Mouse (Mus musculus) liver, embryonic 14.5 days (tissue): ENCODE measurements at regions not wholly inside any gene's neighbourhood (a gene's known extent, or its start where the extent isn't known, plus 50 kb on each side); places are given as distances from the start of the nearest gene placed in this dataset.

Experiments used
- ATAC-seq: fragments of 200-750 bp; cut with Nextera tagmentation; 2 replicates; pipeline ENCODE4 v1.8.0; 2017; ENCODE audit warnings: moderate number of reproducible peaks, mild to moderate bottlenecking, moderate library complexity; ENCODE audit not compliant: insufficient read depth
- DNase-seq, 3 experiments: peaks; one replicate each; pipeline ENCODE4 v3.0.0-alpha.2; 2012 to 2013; ENCODE audit warnings: low read depth in 3 of 3, low spot score in 3 of 3
- H3K27ac ChIP-seq: fragments of 300-500 bp; sonication (generic); 2 replicates; pipeline ENCODE4 v1.5.1; 2014; ENCODE audit warnings: moderate library complexity, mild to moderate bottlenecking, control low read depth, inconsistent platforms
- H3K27me3 ChIP-seq: fragments of 300-500 bp; sonication (generic); 2 replicates; pipeline ENCODE4 v1.6.1; 2014; ENCODE audit warnings: mild to moderate bottlenecking, low read length, moderate library complexity; ENCODE audit not compliant: control insufficient read depth, insufficient read depth
- H3K36me3 ChIP-seq: fragments of 300-500 bp; sonication (generic); replicated peaks from 2 replicates; pipeline ENCODE4 v1.6.1; 2014; ENCODE audit warnings: low read depth; ENCODE audit not compliant: control insufficient read depth, insufficient read depth
- H3K4me1 ChIP-seq, 2 experiments: fragments of 200-500 bp in 1 of 2; fragments of 300-500 bp in 1 of 2; sonication (generic) in 1 of 2; replicated peaks; 2 replicates each; pipeline ENCODE4 v1.6.1; 2012 to 2014; ENCODE audit warnings: antibody characterized with exemption in 1 of 2, inconsistent platforms in 1 of 2, low read length in 1 of 2; ENCODE audit not compliant: control insufficient read depth in 2 of 2, insufficient read depth in 2 of 2
- H3K4me2 ChIP-seq: fragments of 300-500 bp; sonication (generic); 2 replicates; pipeline ENCODE4 v1.6.1; 2014; ENCODE audit warnings: low read depth, mild to moderate bottlenecking, control low read depth, moderate library complexity
- H3K4me3 ChIP-seq, 2 experiments: fragments of 200-500 bp in 1 of 2; fragments of 300-500 bp in 1 of 2; sonication (generic) in 1 of 2; 2 replicates each; pipeline ENCODE4 v1.5.1; 2012 to 2014; ENCODE audit warnings: low read depth in 2 of 2, low read length in 2 of 2, mild to moderate bottlenecking in 2 of 2, control low read depth in 1 of 2, inconsistent platforms in 1 of 2, moderate library complexity in 1 of 2; ENCODE audit not compliant: insufficient read depth in 1 of 2
- H3K9ac ChIP-seq: fragments of 300-500 bp; sonication (generic); replicated peaks from 2 replicates; pipeline ENCODE4 v1.6.1; 2014; ENCODE audit warnings: mild to moderate bottlenecking, control low read depth, moderate library complexity
- H3K9me3 ChIP-seq: fragments of 300-500 bp; sonication (generic); 2 replicates; pipeline ENCODE4 v1.6.1; 2016; ENCODE audit warnings: low read length, mixed read lengths; ENCODE audit not compliant: control insufficient read depth
- CTCF ChIP-seq: IDR thresholded peaks from 2 replicates; pipeline ENCODE4 v1.5.1; 2016; ENCODE audit warnings: antibody characterized with exemption, low read depth, control low read depth
- EP300 ChIP-seq: IDR thresholded peaks from 2 replicates; pipeline ENCODE4 v1.6.1; 2016; ENCODE audit warnings: antibody characterized with exemption, low read depth
- WGBS: fragments of 180-500 bp; shearing (Covaris S2); extraction: QIAGEN DNeasy Blood & Tissue Kit; methylation state at CpG from one replicate; pipeline ENCODE4 v1.1.7; 2014; ENCODE audit not compliant: insufficient replicate concordance; 5-methylcytosine and 5-hydroxymethylcytosine counted together

DNA sequence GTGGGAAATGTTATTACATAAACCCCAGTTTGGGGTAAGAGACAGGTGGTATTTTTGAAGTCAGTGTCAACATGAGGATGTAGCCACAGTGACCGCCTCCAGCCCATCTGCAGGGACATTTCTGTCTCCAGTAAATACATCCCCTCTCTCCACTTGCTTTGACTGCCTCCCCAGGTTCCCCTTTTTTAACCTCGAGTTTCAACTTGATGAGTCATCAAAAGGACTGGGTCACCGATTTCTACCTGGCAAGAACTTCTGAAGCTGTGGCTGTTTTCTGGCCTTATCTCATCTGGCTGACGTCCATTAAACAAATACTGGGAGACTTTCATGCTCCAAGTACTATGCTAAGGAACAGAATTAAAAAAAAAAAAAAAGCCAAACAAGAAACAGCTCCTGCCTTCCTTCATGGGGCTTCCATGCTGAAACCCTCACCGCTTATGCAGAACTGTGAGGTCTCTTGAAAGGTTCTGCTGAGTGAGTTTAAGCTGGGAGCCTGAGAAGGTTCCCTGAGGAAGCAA lies 79.1 kb upstream of the Prdm1 start:
- no peaks in the 10 kb centered on the region for H3K36me3 ChIP-seq
- H3K9me3 ChIP-seq: no peaks in the 10 kb centered on the region
- no peaks in the 10 kb centered on the region for H3K27me3 ChIP-seq
- no peak overlapping the region for H3K9ac ChIP-seq
- no peak overlapping the region for H3K4me2 ChIP-seq
- ATAC-seq (no peak), DNase-seq (no peak)
- H3K27ac ChIP-seq: no peak overlapping the region
- WGBS: 33% methylated on average over 5 of the region's 5 CpGs
- H3K4me1 ChIP-seq: peaks cover 0 to 15% of the 10 kb centered on the region in 2 experiments; a peak in 2 of 4 replicates
- H3K4me3 ChIP-seq: no peak overlapping the region
- no peak for TF ChIP-seq EP300
- TF ChIP-seq CTCF: no peak

DNA sequence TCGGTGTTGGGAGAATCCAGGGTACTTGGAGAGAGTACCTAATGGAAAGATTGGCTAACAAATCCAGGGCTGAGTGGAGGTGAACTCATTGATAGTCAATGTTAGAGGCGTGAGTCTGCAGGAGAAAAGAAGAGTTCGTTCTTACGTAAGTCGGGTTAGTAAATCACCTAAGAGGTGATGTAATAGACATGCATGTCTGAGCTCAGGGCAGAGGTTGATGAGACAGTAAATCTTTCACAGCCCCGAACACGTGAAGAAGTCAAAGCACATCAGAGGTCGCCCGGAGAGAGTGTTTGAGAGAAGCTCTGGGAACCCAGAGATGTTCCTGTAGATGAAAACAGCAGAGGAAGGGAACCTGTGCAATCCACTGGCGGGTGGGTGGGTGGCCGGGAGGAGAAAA lies 76.2 kb upstream of the Prdm1 start:
- no peak for TF ChIP-seq CTCF
- no peak for TF ChIP-seq EP300
- WGBS: 63% methylated on average over 11 of the region's 11 CpGs
- no peak for ATAC-seq
- DNase-seq: no peak
- H3K4me2 ChIP-seq: no peak overlapping the region
- no peaks in the 10 kb centered on the region for H3K36me3 ChIP-seq
- H3K27me3 ChIP-seq: no peaks in the 10 kb centered on the region
- H3K27ac ChIP-seq: no peak overlapping the region
- no peaks in the 10 kb centered on the region for H3K9me3 ChIP-seq
- no peak overlapping the region for H3K4me3 ChIP-seq
- no peak overlapping the region for H3K9ac ChIP-seq
- peaks cover 0 to 15% of the 10 kb centered on the region in 2 experiments; a peak in 2 of 4 replicates for H3K4me1 ChIP-seq

DNA sequence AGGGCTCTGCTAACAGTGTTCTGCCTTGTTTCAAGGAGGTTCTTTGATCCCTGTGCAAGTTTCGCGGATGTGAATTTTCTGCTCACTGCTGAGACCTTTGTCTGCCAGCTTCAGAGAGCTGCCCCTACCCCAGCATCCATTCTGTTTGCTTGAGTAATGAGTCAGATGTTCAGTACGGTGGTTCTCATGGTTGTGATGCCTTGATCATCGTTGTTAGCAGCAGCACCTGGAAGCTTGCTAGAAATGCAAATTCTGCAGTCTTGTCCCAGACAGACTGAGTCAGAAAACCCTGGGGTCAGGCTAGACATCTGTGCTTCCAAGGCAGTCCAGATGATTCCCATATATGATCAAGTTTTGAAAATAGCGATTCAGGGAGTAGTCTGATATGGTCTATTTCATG lies 75.2 kb upstream of the Prdm1 start:
- Histone ChIP-seq H3K4me2 (no peak overlapping the region), H3K4me1 (peaks cover 0 to 14% of the 10 kb centered on the region in 2 experiments; a peak in 2 of 4 replicates), H3K9me3 (no peaks in the 10 kb centered on the region), H3K27ac (no peak overlapping the region), H3K27me3 (no peaks in the 10 kb centered on the region), H3K4me3 (no peak overlapping the region), H3K36me3 (no peaks in the 10 kb centered on the region), H3K9ac (no peak overlapping the region)
- TF ChIP-seq EP300: no peak
- TF ChIP-seq CTCF: no peak
- ATAC-seq (no peak), DNase-seq (no peak)
- WGBS: 68% methylated on average over 5 of the region's 5 CpGs

DNA sequence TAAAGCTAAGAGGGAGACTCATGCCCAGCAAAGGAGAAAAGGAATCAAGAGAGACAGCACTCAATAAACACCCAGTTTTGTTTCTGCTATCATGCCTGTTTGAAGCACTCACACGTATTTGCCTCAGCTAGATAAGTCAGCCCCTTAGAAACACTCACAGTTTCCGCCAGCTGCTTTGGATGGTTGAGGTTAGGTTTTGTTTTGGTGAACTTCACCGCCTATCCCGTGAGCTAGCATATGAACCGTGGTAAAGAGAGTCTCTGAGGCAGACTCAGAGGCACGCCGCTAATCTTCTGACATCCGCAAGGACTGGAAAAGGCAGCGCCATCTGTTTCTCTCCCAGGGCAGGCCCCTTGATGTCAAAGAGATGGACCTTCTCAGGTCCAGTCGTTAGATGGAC lies 73.2 kb upstream of the Prdm1 start:
- Histone ChIP-seq H3K27me3 (no peaks in the 10 kb centered on the region), H3K36me3 (no peaks in the 10 kb centered on the region), H3K9me3 (no peaks in the 10 kb centered on the region), H3K4me1 (peaks cover 0 to 3% of the 10 kb centered on the region in 2 experiments; a peak in 2 of 4 replicates), H3K4me2 (no peak overlapping the region), H3K4me3 (no peak overlapping the region), H3K27ac (no peak overlapping the region), H3K9ac (no peak overlapping the region)
- no peak for DNase-seq
- ATAC-seq: no peak
- 55% methylated on average over 10 of the region's 10 CpGs for WGBS
- no peak for TF ChIP-seq EP300
- TF ChIP-seq CTCF: no peak

DNA sequence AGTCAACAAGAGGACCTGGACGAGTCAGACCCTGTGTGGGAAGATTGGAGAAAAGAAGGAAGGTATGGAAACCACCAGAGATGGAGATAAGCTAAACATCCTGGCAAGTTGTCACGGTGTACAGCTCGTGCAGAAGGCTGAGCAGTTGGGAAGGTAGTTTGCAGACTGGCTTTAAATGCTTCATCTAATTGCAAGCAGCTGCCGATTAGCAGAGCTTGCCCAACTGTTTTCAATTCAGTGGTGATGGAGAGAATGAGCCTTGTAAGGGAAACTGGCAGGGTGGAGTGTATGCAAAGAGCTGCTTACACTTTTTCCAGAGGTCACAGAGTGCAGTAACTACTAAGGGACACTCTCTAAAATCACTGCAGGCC lies 71.6 kb upstream of the Prdm1 start:
- no peak overlapping the region for H3K9ac ChIP-seq
- H3K4me1 ChIP-seq: peaks cover 0 to 3% of the 10 kb centered on the region in 2 experiments; a peak in 2 of 4 replicates
- no peaks in the 10 kb centered on the region for H3K36me3 ChIP-seq
- no peak overlapping the region for H3K4me2 ChIP-seq
- no peak for ATAC-seq
- no peak for DNase-seq
- H3K9me3 ChIP-seq: no peaks in the 10 kb centered on the region
- no peak overlapping the region for H3K27ac ChIP-seq
- WGBS: 16% methylated on average over 4 of the region's 4 CpGs
- H3K4me3 ChIP-seq: no peak overlapping the region
- no peaks in the 10 kb centered on the region for H3K27me3 ChIP-seq
- TF ChIP-seq CTCF (no peak), EP300 (no peak)
